27 mouse cellular contexts compared by ENCODE assay signal in the genomic region with DNA sequence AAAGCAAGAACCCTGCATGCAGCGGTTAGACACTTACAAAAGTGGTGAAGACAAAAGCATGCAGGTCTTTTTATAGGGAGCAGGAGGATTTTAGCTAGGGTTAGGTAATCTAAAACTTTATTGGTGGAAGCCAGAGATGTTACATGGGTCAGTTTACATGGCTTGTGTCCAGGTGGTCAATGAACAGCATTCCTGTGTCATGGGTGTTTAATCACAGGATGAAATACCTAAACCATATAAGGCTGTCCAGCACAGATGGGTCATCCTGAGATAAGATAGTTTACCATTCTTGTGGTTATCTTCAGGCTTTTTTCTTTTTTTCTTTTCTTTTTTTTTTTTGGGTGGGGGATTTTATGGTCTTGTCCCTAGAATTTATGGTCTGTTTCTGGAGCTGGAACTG.
DNase-seq lines count a peak whose midpoint lies in the region; ATAC-seq and TF ChIP-seq lines count a peak whose summit lies in the region.
"Had no signal": no experiment of that assay in that cellular context is flagged by ENCODE, and none has a peak within 500 bp of the region (broad histone marks: within the 10 kb centered on the region; RNA-seq: fewer than 3 reads in every experiment).

No protein-coding gene starts in this region.

- H3K4me2 ChIP-seq in kidney, embryonic 16.5 days (replicated peaks; ENCODE audit: low read depth, low read length): no peak overlapping the region
- no peak overlapping the region for H3K4me2 ChIP-seq in lung, embryonic 14.5 days
- peak overlapping the region; percentile 20 for H3K4me2 ChIP-seq in myocyte (ENCODE audit: low read depth)
- H3K4me2 ChIP-seq in hindbrain, embryonic 13.5 days: no peak overlapping the region
- H3K4me2 ChIP-seq: forebrain, embryonic 12.5 days; forebrain, embryonic 15.5 days; heart, embryonic 12.5 days; heart, embryonic 15.5 days; hindbrain, embryonic 14.5 days had no signal

- no peaks in the 10 kb centered on the region for H3K79me2 ChIP-seq in myocyte (ENCODE audit: control insufficient read depth, insufficient read depth)

- no peaks in the 10 kb centered on the region for H3K9me3 ChIP-seq in kidney, embryonic 16.5 days (ENCODE audit: low read length)
- no peaks in the 10 kb centered on the region for H3K9me3 ChIP-seq in lung, embryonic 14.5 days (ENCODE audit: low read depth, low read length)
- H3K9me3 ChIP-seq in hindbrain, embryonic 13.5 days: no peaks in the 10 kb centered on the region
- H3K9me3 ChIP-seq: forebrain, embryonic 12.5 days; forebrain, embryonic 15.5 days; heart, embryonic 12.5 days; heart, embryonic 15.5 days; hindbrain, embryonic 10.5 days had no signal

- no peak overlapping the region for H3K9ac ChIP-seq in kidney, embryonic 16.5 days (replicated peaks; ENCODE audit: low read length)
- no peak overlapping the region for H3K9ac ChIP-seq in lung, embryonic 14.5 days
- H3K9ac ChIP-seq in hindbrain, embryonic 13.5 days: no peak overlapping the region
- H3K9ac ChIP-seq: forebrain, embryonic 12.5 days; forebrain, embryonic 15.5 days; heart, embryonic 12.5 days; heart, embryonic 15.5 days; hindbrain, embryonic 14.5 days had no signal

- H3K4me1 ChIP-seq in kidney, adult 2 months (ENCODE audit: control insufficient read depth, insufficient read depth, low read length): no peaks in the 10 kb centered on the region
- no peaks in the 10 kb centered on the region for H3K4me1 ChIP-seq in kidney, embryonic 16.5 days (ENCODE audit: insufficient read depth, low read length)
- H3K4me1 ChIP-seq in lung, embryonic 14.5 days (ENCODE audit: insufficient read depth): no peaks in the 10 kb centered on the region
- no peaks in the 10 kb centered on the region for H3K4me1 ChIP-seq in hindbrain, embryonic 13.5 days (replicated peaks)
- no peaks in the 10 kb centered on the region for H3K4me1 ChIP-seq in lung, adult 2 months (ENCODE audit: control insufficient read depth, insufficient read depth, low read length)
- H3K4me1 ChIP-seq: forebrain, embryonic 12.5 days; forebrain, embryonic 15.5 days; heart, embryonic 12.5 days; heart, embryonic 15.5 days; hindbrain, embryonic 10.5 days had no signal

- WGBS in kidney, adult 2 months: 60% methylated on average over 1 of the region's 1 CpGs
- WGBS in kidney, embryonic 16.5 days: 40% methylated on average over 1 of the region's 1 CpGs
- WGBS in lung, embryonic 14.5 days: 84% methylated on average over 1 of the region's 1 CpGs
- 96% methylated on average over 1 of the region's 1 CpGs for WGBS in hindbrain, embryonic 13.5 days
- 87% methylated on average over 1 of the region's 1 CpGs for WGBS in lung, adult 2 months

- no peak overlapping the region for H3K27ac ChIP-seq in kidney, adult 2 months (ENCODE audit: insufficient read depth, low read depth, low read length)
- no peak overlapping the region for H3K27ac ChIP-seq in kidney, embryonic 16.5 days (ENCODE audit: low read length)
- H3K27ac ChIP-seq in lung, embryonic 14.5 days (ENCODE audit: low read depth): no peak overlapping the region
- no peak overlapping the region for H3K27ac ChIP-seq in hindbrain, embryonic 13.5 days
- H3K27ac ChIP-seq: forebrain, embryonic 12.5 days; forebrain, embryonic 15.5 days; heart, embryonic 15.5 days; hindbrain, embryonic 10.5 days; hindbrain, embryonic 14.5 days; hindbrain, postnatal 0 days had no signal

- no peak overlapping the region for H3ac ChIP-seq in myocyte (ENCODE audit: control insufficient read depth, insufficient read length)

- TF ChIP-seq CTCF in kidney, adult 2 months (conservative IDR thresholded peaks at IDR 0.05; ENCODE audit: insufficient read depth, insufficient read length, low read depth, low read length): no peak
- TF ChIP-seq CTCF in lung, embryonic 14.5 days (IDR thresholded peaks at IDR 0.05; ENCODE audit: low read depth): no peak
- TF ChIP-seq CTCF in lung, adult 2 months (IDR thresholded peaks at IDR 0.05; ENCODE audit: insufficient read depth, low read length): no peak

- no peaks in the 10 kb centered on the region for H3K27me3 ChIP-seq in kidney, adult 2 months (replicated peaks; ENCODE audit: control insufficient read depth, insufficient read depth, low read length)
- no peaks in the 10 kb centered on the region for H3K27me3 ChIP-seq in kidney, embryonic 16.5 days (ENCODE audit: insufficient read depth, low read length)
- no peaks in the 10 kb centered on the region for H3K27me3 ChIP-seq in lung, embryonic 14.5 days (ENCODE audit: insufficient read depth, low read length)
- no peaks in the 10 kb centered on the region for H3K27me3 ChIP-seq in myocyte (ENCODE audit: control insufficient read depth, insufficient read depth, insufficient read length)
- no peaks in the 10 kb centered on the region for H3K27me3 ChIP-seq in hindbrain, embryonic 13.5 days
- H3K27me3 ChIP-seq: forebrain, embryonic 12.5 days; forebrain, embryonic 15.5 days; heart, embryonic 12.5 days; heart, embryonic 15.5 days had no signal

- H3K4me3 ChIP-seq in kidney, adult 2 months (ENCODE audit: insufficient read depth, low read depth, low read length): no peak overlapping the region
- H3K4me3 ChIP-seq in kidney, embryonic 16.5 days (ENCODE audit: low read length): no peak overlapping the region
- no peak overlapping the region for H3K4me3 ChIP-seq in lung, embryonic 14.5 days (ENCODE audit: low read depth, low read length)
- H3K4me3 ChIP-seq in myocyte: no peak overlapping the region
- H3K4me3 ChIP-seq in hindbrain, embryonic 13.5 days: no peak overlapping the region
- no peak overlapping the region for H3K4me3 ChIP-seq in lung, adult 2 months (replicated peaks; ENCODE audit: extremely low read depth, low read depth, low read length)
- H3K4me3 ChIP-seq: forebrain, embryonic 12.5 days; forebrain, embryonic 15.5 days; heart, embryonic 12.5 days; heart, embryonic 15.5 days; hindbrain, embryonic 10.5 days had no signal

- ATAC-seq in kidney, embryonic 16.5 days (ENCODE audit: low FRiP score, low TSS enrichment): no peak
- ATAC-seq in lung, embryonic 14.5 days (ENCODE audit: insufficient read depth): no peak
- ATAC-seq in hindbrain, embryonic 13.5 days (ENCODE audit: low FRiP score): no peak
- ATAC-seq: activated CD4-positive, CD25-positive, alpha-beta regulatory T cell, adult 4 months; forebrain, embryonic 15.5 days; hindbrain, postnatal 0 days; inflammation-experienced regulatory T-cells, adult 6 months; intestine, embryonic 16.5 days had no signal

- DNase-seq in kidney, adult 2 months: peak; percentile 15
- peak; percentile 12 for DNase-seq in lung, embryonic 14.5 days
- DNase-seq in lung, postnatal 4 days: no peak
- peak; percentile 49 for DNase-seq in NIH3T3 (ENCODE audit: low read depth)
- no peak for DNase-seq in lung, adult 2 months
- DNase-seq: adrenal gland, postnatal 10 days; adrenal gland, postnatal 36 days; cerebellum, adult 18-20 months; cerebellum, adult 9-10 months; cerebellum, postnatal 14 days; gastrocnemius, postnatal 25 days; heart, adult 18-20 months; heart, postnatal 10 days; heart, postnatal 36 days had no signal

- H3K36me3 ChIP-seq in kidney, adult 2 months (ENCODE audit: control insufficient read depth, insufficient read depth, low read length): no peaks in the 10 kb centered on the region
- no peaks in the 10 kb centered on the region for H3K36me3 ChIP-seq in kidney, embryonic 16.5 days (ENCODE audit: insufficient read depth, low read length)
- H3K36me3 ChIP-seq in lung, embryonic 14.5 days (ENCODE audit: insufficient read depth): no peaks in the 10 kb centered on the region
- no peaks in the 10 kb centered on the region for H3K36me3 ChIP-seq in myocyte (ENCODE audit: control insufficient read depth, insufficient read depth)
- no peaks in the 10 kb centered on the region for H3K36me3 ChIP-seq in hindbrain, embryonic 13.5 days
- H3K36me3 ChIP-seq: forebrain, embryonic 12.5 days; forebrain, embryonic 15.5 days; heart, embryonic 12.5 days; heart, embryonic 15.5 days; hindbrain, embryonic 10.5 days had no signal

- TF ChIP-seq POLR2A in kidney, adult 2 months (IDR thresholded peaks at IDR 0.05; ENCODE audit: low read depth, low read length): no peak
- TF ChIP-seq POLR2A in myocyte (IDR thresholded peaks at IDR 0.05; ENCODE audit: insufficient read length, low read depth): no peak
- TF ChIP-seq POLR2A in lung, adult 2 months (IDR thresholded peaks at IDR 0.05; ENCODE audit: borderline replicate concordance, extremely low read depth, low read depth, low read length): no peak

TF ChIP-seq in myocyte, 11 proteins besides CTCF, POLR2A, EP300 and RAD21:
- TF ChIP-seq CEBPB (IDR thresholded peaks at IDR 0.05; ENCODE audit: insufficient read depth, poor library complexity, severe bottlenecking) (0 out of 2 replicates have a peak, but pooled peaks have one; percentile 6), E2F4 (IDR thresholded peaks at IDR 0.05; ENCODE audit: insufficient read depth) (no peak), MYOG (IDR thresholded peaks at IDR 0.05; ENCODE audit: control insufficient read depth in 1 of 3, insufficient read depth in 1 of 3, insufficient read length in 2 of 3, low read depth in 2 of 3) (peak in 2 of 3 experiments; percentile 16 to 26), REST (IDR thresholded peaks at IDR 0.05; ENCODE audit: insufficient read depth, insufficient read length) (no peak), POLR2AphosphoS2 (IDR thresholded peaks at IDR 0.05; ENCODE audit: insufficient read length, low read depth) (no peak), SRF (IDR thresholded peaks at IDR 0.05; ENCODE audit: control insufficient read depth, insufficient read length, low read depth) (peak; percentile 95), TCF12 (IDR thresholded peaks at IDR 0.05; ENCODE audit: insufficient read depth, poor library complexity, severe bottlenecking) (no peak), USF1 (IDR thresholded peaks at IDR 0.05; ENCODE audit: low read depth) (no peak), MAX (IDR thresholded peaks at IDR 0.05; ENCODE audit: low read depth) (no peak), TCF3 (IDR thresholded peaks at IDR 0.05; ENCODE audit: insufficient read length, low read depth) (no peak), MYOD1 (IDR thresholded peaks at IDR 0.05; ENCODE audit: control insufficient read depth in 1 of 3, insufficient read length in 2 of 3, low read depth in 2 of 3) (peak in 1 of 3 experiments; percentile 42)

Comparison
In these comparisons a context has a peak if more than half of its experiments do, and no peak if none do; other contexts are left out.
1. DNase-seq: peak in kidney, adult 2 months (single experiment), lung, embryonic 14.5 days (single experiment) and NIH3T3 (single experiment); none in lung, postnatal 4 days (0 of 2) and lung, adult 2 months (single experiment).